In genomic region chr12:86834416-86834772, GRCm38 (mm10) we compare ENCODE assay signal across 8 mouse cellular contexts. TPM values are rescaled to one million over a fixed set of nuclear protein-coding genes. Genes with fewer than 3 reads are reported as not detected.
A peak's percentile ranks its signal among the peaks of the same experiment; 100 is the strongest.
DNase-seq lines count a peak whose midpoint lies in the region; ATAC-seq and TF ChIP-seq lines count a peak whose summit lies in the region.

No protein-coding gene starts in this region.

- TF ChIP-seq EP300 in CH12.LX (IDR thresholded peaks at IDR 0.05; ENCODE audit: low read length): no peak

- H3K9me3 ChIP-seq in CH12.LX (replicated peaks; ENCODE audit: low read length): no peaks in the 10 kb centered on the region
- no peaks in the 10 kb centered on the region for H3K9me3 ChIP-seq in heart, embryonic 15.5 days (replicated peaks)
- no peaks in the 10 kb centered on the region for H3K9me3 ChIP-seq in forebrain, embryonic 11.5 days (ENCODE audit: control insufficient read depth, low read length)

- ATAC-seq in heart, embryonic 15.5 days (replicated peaks; ENCODE audit: insufficient number of reproducible peaks, insufficient read depth, low FRiP score, low read depth): no peak
- no peak for ATAC-seq in forebrain, embryonic 11.5 days (replicated peaks; ENCODE audit: low FRiP score)

- no peak overlapping the region for H3K4me3 ChIP-seq in CH12.LX (replicated peaks in 1 of 3; ENCODE audit: low read depth in 2 of 3, low read length in 2 of 3, poor library complexity in 1 of 3)
- no peak overlapping the region for H3K4me3 ChIP-seq in heart, embryonic 15.5 days
- H3K4me3 ChIP-seq in forebrain, embryonic 11.5 days (ENCODE audit: low read depth, low read length): no peak overlapping the region

- H3K36me3 ChIP-seq in CH12.LX (replicated peaks in 1 of 2; ENCODE audit: control insufficient read depth in 1 of 2, insufficient read depth in 1 of 2, low read length in 1 of 2): no peaks in the 10 kb centered on the region
- H3K36me3 ChIP-seq in heart, embryonic 15.5 days: no peaks in the 10 kb centered on the region
- H3K36me3 ChIP-seq in forebrain, embryonic 11.5 days (ENCODE audit: control insufficient read depth, insufficient read depth, low read length): no peaks in the 10 kb centered on the region

- H3K27ac ChIP-seq in CH12.LX (ENCODE audit: insufficient read depth, low read depth): peak overlapping the region; percentile 48
- H3K27ac ChIP-seq in heart, embryonic 15.5 days: peak overlapping the region; percentile 96
- H3K27ac ChIP-seq in forebrain, embryonic 11.5 days (ENCODE audit: low read depth, low read length): no peak overlapping the region

- H3K4me2 ChIP-seq in CH12.LX (ENCODE audit: insufficient read depth, low read depth, poor library complexity, severe bottlenecking): 0 out of 2 replicates have a peak overlapping the region, but pooled peaks have one; percentile 2
- no peak overlapping the region for H3K4me2 ChIP-seq in heart, embryonic 15.5 days
- H3K4me2 ChIP-seq in forebrain, embryonic 11.5 days (ENCODE audit: low read depth, low read length, severe bottlenecking): no peak overlapping the region

- WGBS in heart, embryonic 15.5 days: 40% methylated on average over 3 of the region's 3 CpGs
- WGBS in forebrain, embryonic 11.5 days: 88% methylated on average over 3 of the region's 3 CpGs

- TF ChIP-seq RAD21 in CH12.LX (IDR thresholded peaks at IDR 0.05; ENCODE audit: low read depth, low read length): no peak

- no peak for TF ChIP-seq POLR2A in CH12.LX (IDR thresholded peaks at IDR 0.05; ENCODE audit: low read depth, low read length)

- TF ChIP-seq CTCF in CH12.LX (conservative IDR thresholded peaks at IDR 0.05 in 1 of 2, IDR thresholded peaks at IDR 0.05 in 1 of 2; ENCODE audit: low read depth in 2 of 2, low read length in 2 of 2): no peak

- peaks cover 16 to 70% of the 10 kb centered on the region in 2 experiments for H3K4me1 ChIP-seq in CH12.LX (ENCODE audit: control insufficient read depth in 1 of 2, insufficient read depth in 2 of 2)
- H3K4me1 ChIP-seq in heart, embryonic 15.5 days (replicated peaks): peaks cover 76% of the 10 kb centered on the region
- H3K4me1 ChIP-seq in forebrain, embryonic 11.5 days (replicated peaks; ENCODE audit: control insufficient read depth, insufficient read depth, low read length): peaks cover 23% of the 10 kb centered on the region

- no peaks in the 10 kb centered on the region for H3K27me3 ChIP-seq in CH12.LX (replicated peaks)
- no peaks in the 10 kb centered on the region for H3K27me3 ChIP-seq in heart, embryonic 15.5 days
- H3K27me3 ChIP-seq in forebrain, embryonic 11.5 days (ENCODE audit: control insufficient read depth, insufficient read depth, low read length): no peaks in the 10 kb centered on the region; the same call in 1 of the 2 replicates

- H3K9ac ChIP-seq in CH12.LX (ENCODE audit: insufficient read depth, low read depth): peak overlapping the region; percentile 5; the same call in 1 of the 2 replicates
- no peak overlapping the region for H3K9ac ChIP-seq in heart, embryonic 15.5 days
- no peak overlapping the region for H3K9ac ChIP-seq in forebrain, embryonic 11.5 days (ENCODE audit: low read length)

- peak; percentile 28 to 62 for DNase-seq in heart, adult 18-20 months
- no peak for DNase-seq in heart, postnatal 25 days (ENCODE audit: low spot score)
- peak; percentile 56 for DNase-seq in CH12.LX (ENCODE audit: extremely low read depth)
- DNase-seq in naive thymus-derived CD4-positive, alpha-beta T cell, adult 2 months (ENCODE audit: low read depth): peak; percentile 85
- no peak for DNase-seq in forebrain, embryonic 11.5 days (ENCODE audit: low spot score)
- no peak for DNase-seq in ovary, adult 18-20 months (ENCODE audit: low spot score)
- no peak for DNase-seq in left cerebral cortex, postnatal 36 days (ENCODE audit: low spot score in 2 of 2)

- in situ Hi-C loops in CH12.LX (cut with MboI; ENCODE audit: low pct_ligation_motif_present, low pct_unique_long_range_greater_than_20kb, low sequenced_read_pairs): loop anchor here (5.0 kb wide), 1 partner anchor 53 kb away; no protein-coding TSS in a partner anchor

- H3K79me2 ChIP-seq in CH12.LX (replicated peaks; ENCODE audit: control insufficient read depth, extremely low read depth, insufficient read depth, poor library complexity, severe bottlenecking): no peaks in the 10 kb centered on the region

- dilution Hi-C loops in CH12.LX (cut with MboI; ENCODE audit: extremely low pct_ligation_motif_present, extremely low pct_unique_long_range_greater_than_20kb, low sequenced_read_pairs): no loop called here

- intact Hi-C loops in heart, postnatal 25 days (cut with DNase I): loop anchor here (2.0 kb wide), 1 partner anchor 60 kb away; no protein-coding TSS in a partner anchor
- intact Hi-C loops in left cerebral cortex, postnatal 36 days (cut with DNase I): no loop called here

TF ChIP-seq in CH12.LX, 34 proteins besides CTCF, POLR2A, EP300 and RAD21:
- TF ChIP-seq E2F4 (IDR thresholded peaks at IDR 0.05; ENCODE audit: insufficient replicate concordance, low read depth, low read length) (no peak), NELFE (IDR thresholded peaks at IDR 0.05; ENCODE audit: low read depth, low read length) (no peak), TCF12 (IDR thresholded peaks at IDR 0.05; ENCODE audit: low read depth, low read length) (no peak), ZKSCAN1 (IDR thresholded peaks at IDR 0.05; ENCODE audit: borderline replicate concordance, low read depth, low read length) (no peak), GABPA (IDR thresholded peaks at IDR 0.05; ENCODE audit: insufficient replicate concordance, low read depth, low read length) (no peak), ETS1 (conservative IDR thresholded peaks at IDR 0.05; ENCODE audit: low read depth, low read length) (peak; percentile 28; the same call in 1 of the 2 replicates)
TF ChIP-seq in CH12.LX: peak in this region for 1.

RNA-seq across cellular contexts. Expression of gene Irf2bpl, which starts 50.2 kb away (rescaled TPM):
- total RNA-seq in heart, adult 18-20 months (2021): 10 to 100 TPM; 30.0 to 30.5 TPM
- total RNA-seq in heart, postnatal 25 days (2021): 10 to 100 TPM; 33.3 to 36.9 TPM
- total RNA-seq in CH12.LX (2012; rRNA removed) (19.6 and 21.4 TPM in 2 replicates), CH12.LX (2014; rRNA removed) (7.0 and 8.2 TPM in 2 replicates)
- polyA plus RNA-seq in CH12.LX (2012; ENCODE audit: insufficient read length, low read depth): 10.2 and 12.1 TPM in 2 replicates
- polyA plus RNA-seq in heart, embryonic 15.5 days (2015; fragmentation: Nextera tagmentation; extraction: Ambion mirVana): 40.1 and 41.7 TPM in 2 replicates
- 40.3 and 42.7 TPM in 2 replicates for polyA plus RNA-seq in forebrain, embryonic 11.5 days (2014; fragmentation: Nextera tagmentation; extraction: Ambion mirVana)
- 10 to 100 TPM; 70.7 to 73.6 TPM for total RNA-seq in left cerebral cortex, postnatal 36 days (2021)

Comparison
In these comparisons a context has a peak if more than half of its experiments do, and no peak if none do; other contexts are left out.
1. DNase-seq: peak in heart, adult 18-20 months (2 of 2), CH12.LX (single experiment) and naive thymus-derived CD4-positive, alpha-beta T cell, adult 2 months (single experiment); none in heart, postnatal 25 days (single experiment), forebrain, embryonic 11.5 days (single experiment), ovary, adult 18-20 months (single experiment) and left cerebral cortex, postnatal 36 days (0 of 2).